Mouse (Mus musculus): ENCODE measurements around the gene Mysm1.

Gene Mysm1

DNA sequence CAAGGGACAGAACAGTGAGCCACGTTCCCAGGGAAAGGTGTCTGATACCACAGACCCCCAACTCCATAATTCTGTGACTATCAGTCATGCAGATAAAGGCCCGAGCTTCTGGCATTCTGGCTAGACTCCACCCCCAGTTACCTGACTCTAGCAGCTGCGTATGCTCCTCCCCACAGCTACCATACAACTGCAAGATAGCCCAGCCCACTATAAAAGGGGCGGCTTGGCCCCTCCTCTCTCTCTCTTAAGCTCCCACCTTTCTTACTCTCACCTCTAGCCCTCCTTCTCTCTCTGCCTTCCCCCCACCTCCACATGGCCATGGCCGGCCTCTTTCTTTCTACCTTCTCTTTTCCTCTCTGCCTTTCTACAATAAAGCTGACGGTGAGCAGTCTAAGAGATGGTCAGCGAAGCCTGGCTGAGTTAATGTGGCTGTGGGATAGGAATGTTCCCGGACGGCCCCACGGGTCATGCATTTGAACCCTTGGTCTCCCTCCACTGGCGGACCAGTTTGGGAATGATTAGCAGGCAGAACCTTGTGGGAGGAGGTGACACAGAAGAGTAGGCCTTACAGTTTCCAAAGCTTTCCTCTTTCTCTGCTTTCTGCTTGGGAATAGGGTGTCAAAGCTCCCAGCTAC, 37.6 kb downstream of the Mysm1 start:
- peak; percentile 86 for DNase-seq

DNA sequence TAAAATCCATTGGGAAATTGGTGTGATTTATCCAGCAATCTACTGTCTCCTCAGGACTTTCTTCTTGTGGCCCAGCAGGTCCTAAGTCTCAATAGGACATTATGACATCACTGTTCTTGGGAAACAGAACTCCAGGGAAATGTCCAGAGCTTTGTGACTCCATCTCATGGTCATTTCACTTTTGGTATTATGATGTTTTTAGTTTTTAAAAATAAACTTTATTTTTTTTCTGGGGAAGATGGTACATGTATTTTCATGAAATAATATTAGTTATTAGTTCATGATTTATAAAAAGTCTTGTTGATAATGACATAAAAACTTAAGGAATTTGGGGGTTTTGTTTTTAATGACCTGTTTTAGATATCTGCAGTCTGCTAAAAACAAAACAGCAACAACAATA, 50.2 kb downstream of the Mysm1 start, which contains the start of gene Eqtn:
Gene Eqtn, minus strand, starts transcription at position 101 of the 400 bp plus-strand sequence.
- no peak for DNase-seq

DNA sequence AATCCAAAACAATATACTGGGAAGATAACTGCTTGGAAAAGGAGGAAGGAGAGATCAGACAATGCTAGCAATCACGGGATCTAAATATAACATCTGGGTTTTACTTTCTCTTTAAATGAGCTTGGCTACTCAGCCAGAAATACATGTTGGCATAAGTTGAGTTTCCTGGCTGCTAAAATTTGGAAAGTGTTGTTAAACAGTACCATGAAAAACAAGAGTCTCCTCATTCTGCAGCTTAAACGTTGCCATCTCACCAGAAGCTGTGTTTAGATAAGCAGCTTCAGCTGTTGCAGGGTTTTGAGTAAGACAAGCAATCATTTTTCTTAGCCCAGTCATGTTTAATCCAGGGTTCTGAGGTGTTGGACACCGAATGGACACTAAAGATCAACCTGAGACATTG, 77.1 kb downstream of the Mysm1 start:
- DNase-seq: peak; percentile 5

DNA sequence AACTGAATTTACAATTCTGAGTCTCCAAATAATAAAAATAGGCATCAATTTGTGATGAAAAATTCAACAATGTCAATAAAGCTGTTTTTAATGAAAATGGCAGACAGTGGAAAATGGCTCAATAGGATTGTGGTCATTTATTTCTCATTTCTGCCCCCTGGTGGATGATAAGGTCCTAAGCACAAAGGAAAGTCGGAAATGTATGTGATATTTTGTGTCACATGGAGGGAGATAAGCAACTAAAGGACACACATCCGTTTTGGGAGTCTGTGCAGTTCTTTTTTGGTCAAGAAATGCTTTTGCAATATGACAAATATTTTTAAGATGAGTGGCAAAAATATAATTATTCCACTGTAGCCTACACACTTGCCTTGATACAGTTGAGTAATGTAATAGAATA, 78.2 kb downstream of the Mysm1 start:
- DNase-seq: peak; percentile 56
